Mouse (Mus musculus) bone marrow macrophage, adult 2 months (primary cell): Measurements from ENCODE around the gene Tmem131.

Source experiments
- CTCF ChIP-seq: IDR thresholded peaks from 2 replicates; pipeline ENCODE4 v1.5.1; 2012; ENCODE audit warnings: low read depth, mild to moderate bottlenecking, low read length, moderate library complexity
- POLR2A ChIP-seq: IDR thresholded peaks from 2 replicates; pipeline ENCODE4 v1.6.1; 2012; ENCODE audit warnings: mild to moderate bottlenecking, low read depth, low read length, borderline replicate concordance

- TF ChIP-seq POLR2A (no peak), CTCF (no peak)
Observed at GRCm38 (mm10) chr1:36770998-36771397, 172.5 kb downstream of the Tmem131 start.
